9 mouse cellular contexts compared by ENCODE assay signal in genomic region chr15:95487961-95488360, GRCm38 (mm10). TPM values are rescaled to one million over a fixed set of nuclear protein-coding genes. Genes with fewer than 3 reads are reported as not detected.
DNase-seq lines count a peak whose midpoint lies in the region; ATAC-seq and TF ChIP-seq lines count a peak whose summit lies in the region.
"Had no signal": no experiment of that assay in that cellular context is flagged by ENCODE, and none has a peak within 500 bp of the region (broad histone marks: within the 10 kb centered on the region; RNA-seq: fewer than 3 reads in every experiment).

No protein-coding gene starts in this region.

- no peaks in the 10 kb centered on the region for H3K36me3 ChIP-seq in intestine, postnatal 0 days (ENCODE audit: control insufficient read depth, insufficient read depth)
- H3K36me3 ChIP-seq: intestine, embryonic 15.5 days had no signal

- 84% methylated on average over 5 of the region's 5 CpGs for WGBS in intestine, postnatal 0 days

- TF ChIP-seq CTCF in cortical plate, adult 2 months (IDR thresholded peaks at IDR 0.05; ENCODE audit: extremely low read depth, insufficient read depth, low read length), result no peak
- TF ChIP-seq CTCF in intestine, postnatal 0 days (IDR thresholded peaks at IDR 0.05; ENCODE audit: low read depth), result no peak

- H3K9ac ChIP-seq in intestine, postnatal 0 days (ENCODE audit: low read depth, low read length), result no peak overlapping the region
- H3K9ac ChIP-seq: intestine, embryonic 15.5 days had no signal

- peak overlapping the region; percentile 83; the same call in 1 of the 2 replicates for H3K27ac ChIP-seq in cortical plate, adult 2 months (ENCODE audit: insufficient read depth, low read length)
- no peak overlapping the region for H3K27ac ChIP-seq in intestine, postnatal 0 days (ENCODE audit: low read depth, low read length)
- H3K27ac ChIP-seq: intestine, embryonic 15.5 days had no signal

- TF ChIP-seq POLR2A in cortical plate, adult 2 months (IDR thresholded peaks at IDR 0.05; ENCODE audit: extremely low read depth, insufficient read depth, low read length), result no peak

- no peak overlapping the region for H3K4me2 ChIP-seq in intestine, postnatal 0 days (replicated peaks; ENCODE audit: low read depth)
- H3K4me2 ChIP-seq: intestine, embryonic 15.5 days had no signal

- H3K4me3 ChIP-seq in cortical plate, adult 2 months (ENCODE audit: insufficient read depth, low read length), result no peak overlapping the region
- no peak overlapping the region for H3K4me3 ChIP-seq in intestine, postnatal 0 days (ENCODE audit: low read depth, low read length)
- H3K4me3 ChIP-seq: intestine, embryonic 15.5 days; megakaryocyte, embryonic 14.5 days had no signal

- H3K27me3 ChIP-seq in intestine, postnatal 0 days (replicated peaks; ENCODE audit: control insufficient read depth, insufficient read depth, low read length), result no peaks in the 10 kb centered on the region
- H3K27me3 ChIP-seq: intestine, embryonic 15.5 days; megakaryocyte, embryonic 14.5 days had no signal

- peaks cover 21% of the 10 kb centered on the region for H3K4me1 ChIP-seq in cortical plate, adult 2 months (ENCODE audit: control insufficient read depth, insufficient read depth, low read length)
- no peaks in the 10 kb centered on the region for H3K4me1 ChIP-seq in intestine, postnatal 0 days (replicated peaks; ENCODE audit: control insufficient read depth, insufficient read depth, low read length)
- H3K4me1 ChIP-seq: intestine, embryonic 15.5 days; megakaryocyte, embryonic 14.5 days had no signal

- peak; percentile 45 for DNase-seq in cerebellum, adult 8-10 months
- DNase-seq in layer of hippocampus, adult 8-10 months (ENCODE audit: low spot score in 2 of 2), result peak; percentile 78 to 81
- DNase-seq in right cerebral cortex, adult 2 months (ENCODE audit: low spot score in 2 of 2), result peak; percentile 76 to 79
- DNase-seq in thymus, postnatal 10 days (ENCODE audit: low spot score in 2 of 2), result no peak

- no peak for ATAC-seq in granulocyte monocyte progenitor cell, adult 5-6 weeks (replicated peaks; ENCODE audit: poor library complexity, severe bottlenecking)
- ATAC-seq in intestine, postnatal 0 days, result no peak
- ATAC-seq: intestine, embryonic 15.5 days had no signal

- no peaks in the 10 kb centered on the region for H3K9me3 ChIP-seq in intestine, postnatal 0 days (ENCODE audit: control insufficient read depth)
- H3K9me3 ChIP-seq: intestine, embryonic 15.5 days had no signal

RNA-seq across cellular contexts. Expression of gene Nell2, which starts 40.4 kb away (rescaled TPM):
- polyA plus RNA-seq in cortical plate, adult 2 months (2012; rRNA removed), result 319 and 365 TPM in 2 replicates
- total RNA-seq in layer of hippocampus, adult 8-10 months (2022), result 100 to 1,000 TPM; 657 to 707 (median 664) TPM
- total RNA-seq in granulocyte monocyte progenitor cell, adult 5-6 weeks (2014; fragmentation: Nextera tagmentation), result not detected in 2 replicates
- total RNA-seq in granulocyte monocyte progenitor cell, adult 5-6 weeks (2017), result not detected in 2 replicates
- polyA plus RNA-seq in intestine, postnatal 0 days (2015; fragmentation: Nextera tagmentation; extraction: Ambion mirVana), result 4.9 and 6.7 TPM in 2 replicates

Comparison
In these comparisons a context has a peak if more than half of its experiments do, and no peak if none do; other contexts are left out.
1. DNase-seq: peak in cerebellum, adult 8-10 months (single experiment), layer of hippocampus, adult 8-10 months (2 of 2) and right cerebral cortex, adult 2 months (2 of 2); none in thymus, postnatal 10 days (0 of 2).
2. RNA of gene Nell2, which starts 40.4 kb away (total RNA-seq): 657 to 707 TPM in layer of hippocampus, adult 8-10 months; not detected in granulocyte monocyte progenitor cell, adult 5-6 weeks; every median in the first group is over 100 times any median in the second.